Mouse (Mus musculus) R1 (cell line): Measurements from ENCODE around the gene Bmp4.

Experiments
- DNase-seq: peaks from one replicate; pipeline ENCODE4 v3.0.0-alpha.2; 2018; ENCODE audit warnings: low read depth, low spot score

The Bmp4 gene

DNA sequence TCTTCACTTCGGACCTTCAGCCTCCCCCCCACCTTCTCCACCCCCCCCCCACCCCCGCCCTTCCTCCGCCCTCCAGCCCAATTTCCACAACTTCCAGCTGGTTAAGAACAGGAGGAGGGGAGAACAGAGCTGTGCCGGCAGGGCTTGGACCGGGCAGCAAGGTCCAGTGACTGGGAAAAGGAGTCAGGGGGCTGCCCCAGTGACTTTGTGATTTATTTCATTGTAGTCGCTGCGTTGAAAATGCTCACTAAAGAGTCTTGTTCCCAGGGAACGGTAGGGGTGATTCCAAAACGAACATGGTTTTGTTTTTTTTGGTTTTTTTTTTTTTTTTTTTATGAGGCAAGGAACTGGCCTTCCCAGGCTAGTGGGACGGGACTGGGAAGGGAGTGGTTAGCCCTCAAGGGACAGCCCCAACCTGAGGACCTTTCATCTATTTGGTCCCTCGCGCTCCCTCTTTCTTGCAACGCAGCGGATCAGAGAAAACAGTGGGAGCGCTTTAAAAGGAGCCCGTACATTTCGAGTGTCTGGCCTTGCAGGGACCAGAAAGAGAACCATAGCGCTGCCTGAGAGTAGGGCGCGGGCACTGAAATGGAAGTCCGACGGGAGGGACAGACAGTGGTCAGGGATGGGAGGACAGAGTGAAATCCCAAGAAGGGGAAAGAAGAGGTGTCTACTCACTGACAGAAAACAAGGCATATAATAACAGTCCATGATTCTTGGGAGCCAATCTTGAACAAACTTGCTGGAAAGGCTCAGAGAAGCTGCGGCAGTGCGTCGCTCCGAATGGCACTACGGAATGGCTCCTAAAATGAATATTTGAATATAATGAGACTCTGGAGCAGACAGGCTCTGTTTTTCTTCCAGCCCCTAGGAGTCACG, 3.8 kb downstream of the Bmp4 start:
- DNase-seq = peak; percentile 31

GRCm38 (mm10) chr14:46385701-46386477, 4.6 kb downstream of the Bmp4 start:
- peak; percentile 50 for DNase-seq

DNA sequence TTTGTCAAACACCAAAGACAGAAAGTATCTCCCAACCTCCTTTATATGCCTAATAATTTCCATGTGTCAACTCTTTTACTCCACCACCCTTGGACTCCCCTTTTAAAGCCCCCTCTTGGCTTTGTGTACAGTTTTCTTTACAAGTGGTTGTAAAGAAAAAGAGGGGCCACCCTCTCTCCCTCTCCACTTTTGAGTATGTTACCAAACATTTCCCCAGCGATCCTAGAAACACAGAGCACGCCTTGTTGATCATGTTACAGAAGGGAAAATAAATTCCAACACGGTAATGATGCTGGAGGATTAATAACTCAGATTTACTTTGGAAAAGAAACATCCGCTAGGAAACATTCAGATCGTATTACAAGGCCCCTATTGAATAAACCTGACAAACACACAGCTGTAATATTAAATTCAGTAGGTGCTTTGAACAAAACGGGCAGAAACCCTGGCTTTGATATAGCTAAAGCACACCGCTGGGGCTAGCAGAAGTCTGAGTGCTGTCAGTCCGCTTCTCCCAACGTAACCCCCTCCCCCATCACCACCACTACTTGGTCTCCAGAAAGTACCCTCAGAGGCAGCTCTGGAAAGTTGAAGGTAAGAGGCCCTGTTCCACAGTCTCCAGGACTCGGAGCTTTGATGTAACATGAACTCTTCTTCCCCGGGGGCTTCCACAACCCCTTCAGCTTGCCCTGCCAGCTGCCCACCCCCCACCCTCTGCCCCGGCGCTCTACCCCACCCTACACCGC, 5.3 kb downstream of the Bmp4 start:
- peak; percentile 22 for DNase-seq

GRCm38 (mm10) chr14:46381457-46381856, 9.0 kb downstream of the Bmp4 start:
- peak; percentile 11 for DNase-seq

DNA sequence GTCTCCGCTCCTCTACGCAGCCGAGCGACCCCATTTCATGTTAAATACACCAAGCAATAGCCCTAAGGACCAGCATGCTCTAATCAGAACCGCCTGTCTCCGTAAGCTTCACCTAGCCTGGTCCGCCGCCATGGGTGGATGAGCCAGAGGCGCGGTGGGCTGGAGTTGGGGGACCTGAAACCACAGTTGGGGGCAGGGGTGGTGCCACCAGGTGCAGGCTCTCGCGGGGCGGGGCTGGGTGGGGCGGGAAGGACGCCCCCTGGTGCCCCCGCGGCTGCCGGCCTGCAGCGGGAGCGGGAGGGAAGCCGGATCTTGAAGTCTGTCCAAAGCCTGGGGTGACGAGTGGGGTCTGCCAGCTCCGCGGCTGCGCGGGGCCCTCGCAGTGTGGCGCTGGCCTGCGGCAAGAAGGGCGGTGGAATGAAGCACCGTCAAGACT, 10.2 kb downstream of the Bmp4 start:
- DNase-seq = peak; percentile 52

DNA sequence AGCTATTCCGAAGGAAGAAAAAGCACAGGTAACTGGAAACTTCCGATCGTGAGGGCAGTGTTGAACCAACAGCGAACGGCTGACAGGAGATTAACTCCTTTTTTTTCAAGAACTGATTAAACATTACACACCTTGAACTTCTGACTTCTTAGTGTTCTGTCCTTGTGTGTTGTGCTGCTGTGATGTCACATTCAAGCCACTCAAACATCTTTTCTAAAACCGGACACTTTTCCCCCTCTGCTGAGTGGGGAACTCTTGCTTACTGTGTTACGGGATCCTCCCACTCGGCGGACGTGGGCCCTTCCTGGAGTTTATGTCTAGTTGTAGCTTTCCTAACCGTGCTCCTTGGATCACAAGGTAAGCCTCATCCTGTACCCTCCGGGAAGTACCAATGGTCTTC, 11.2 kb downstream of the Bmp4 start, which contains the start of gene Gm15217:
Gene Gm15217 (plus strand): TSS at position 130 of the 400 bp plus-strand sequence.
- peak; percentile 13 for DNase-seq

DNA sequence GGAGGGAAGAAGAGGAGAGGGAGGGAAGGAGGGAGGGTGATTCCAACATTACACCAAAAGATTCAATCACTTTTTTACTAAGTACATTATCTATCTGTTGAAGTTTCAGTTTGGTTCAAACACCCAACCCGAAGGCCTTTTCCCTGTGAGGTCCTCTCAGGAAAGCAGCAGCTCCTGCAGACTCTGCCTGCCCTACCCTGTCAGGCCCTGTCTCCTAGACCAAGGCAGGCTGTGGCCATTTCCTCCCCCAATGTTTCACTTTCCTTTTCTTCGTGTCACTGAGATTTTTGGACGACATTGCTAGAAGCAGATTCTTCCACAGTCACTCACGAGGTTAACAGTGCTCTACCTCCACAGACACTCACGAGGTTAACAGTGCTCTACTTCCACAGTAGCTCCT, 14.7 kb downstream of the Bmp4 start:
- DNase-seq = no peak

DNA sequence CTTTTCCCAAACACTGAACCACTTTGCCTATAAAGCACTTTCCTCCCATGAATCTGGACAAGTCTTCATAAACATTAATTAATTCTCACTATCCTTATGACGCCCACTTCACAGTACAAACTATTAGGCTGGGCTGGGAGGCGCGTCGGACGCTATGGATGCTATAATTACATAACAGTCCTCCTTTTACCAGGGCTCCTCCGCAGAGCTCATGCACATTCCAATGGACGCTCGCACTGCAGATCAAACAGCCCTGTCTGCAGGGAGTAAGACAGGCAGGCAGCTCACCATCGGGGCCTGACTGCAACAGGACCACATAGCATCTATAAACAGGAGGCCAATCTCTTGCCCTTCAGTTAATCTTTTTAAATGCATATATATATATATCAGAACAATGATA, 18.0 kb downstream of the Bmp4 start:
- no peak for DNase-seq

DNA sequence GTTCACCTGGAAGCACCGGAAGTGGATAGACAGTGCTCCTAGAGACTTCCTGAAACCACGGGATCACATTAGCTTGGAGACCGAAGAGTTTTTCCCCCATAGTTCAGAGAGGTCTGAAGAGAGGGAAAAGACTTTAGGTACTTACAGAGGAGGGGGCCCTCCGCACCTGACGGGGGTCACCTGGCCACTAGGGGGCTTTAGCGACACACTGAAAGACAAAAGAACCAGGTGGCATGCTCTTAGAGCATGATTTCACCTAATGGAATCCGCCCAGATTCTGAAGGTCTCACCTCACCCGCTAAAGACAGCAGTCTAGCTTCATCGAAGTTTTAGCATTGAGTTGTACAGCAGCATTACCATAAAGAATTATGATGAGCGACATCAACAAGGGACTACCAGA, 27.3 kb downstream of the Bmp4 start:
- peak; percentile 30 for DNase-seq

GRCm38 (mm10) chr14:46357696-46358095, 32.8 kb downstream of the Bmp4 start:
- DNase-seq = no peak

DNA sequence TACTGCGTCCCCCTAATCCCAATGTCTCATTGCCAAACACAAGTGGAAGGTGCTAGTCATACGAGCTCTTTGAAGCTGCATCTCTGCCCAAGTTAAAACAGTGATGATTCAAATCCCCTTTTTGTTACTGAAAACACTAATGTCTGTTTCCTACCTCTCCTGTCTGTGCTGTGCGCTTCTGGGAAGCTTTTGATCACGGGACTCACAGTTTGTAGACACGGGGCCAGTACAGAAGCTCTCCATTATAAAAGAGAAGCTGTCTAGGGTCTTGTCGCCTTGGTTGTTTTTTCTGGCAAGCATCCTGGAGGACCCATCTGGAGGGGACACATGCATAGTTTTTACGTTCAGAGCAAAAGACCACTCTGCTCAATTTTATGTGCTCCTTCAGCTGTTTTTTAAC, 33.2 kb downstream of the Bmp4 start:
- no peak for DNase-seq

DNA sequence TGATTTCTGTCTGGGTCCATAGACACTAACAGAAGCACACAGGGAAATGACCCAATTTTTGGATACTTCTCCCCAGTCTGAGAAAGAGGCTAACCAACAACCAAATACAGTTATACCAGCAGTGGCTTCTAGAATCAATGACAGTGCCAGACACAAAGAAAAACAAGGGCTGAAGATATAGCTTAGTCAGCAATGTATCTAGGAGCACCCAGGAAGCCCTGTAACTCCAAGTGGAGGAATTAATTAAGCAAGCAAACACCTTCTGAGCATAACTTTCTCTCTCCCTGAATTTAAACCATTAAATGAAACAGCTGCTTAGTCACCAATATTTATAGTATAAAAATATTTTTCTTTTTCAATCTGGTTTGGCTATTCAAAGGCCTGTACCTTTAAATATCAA, 45.7 kb downstream of the Bmp4 start:
- DNase-seq = no peak

- DNase-seq = peak; percentile 84
Observed at GRCm38 (mm10) chr14:46338801-46339200, 51.7 kb downstream of the Bmp4 start.
